Mouse (Mus musculus) liver, embryonic 14.5 days (tissue): ENCODE data around the gene Kng1. TPM values are rescaled to one million over a fixed set of nuclear protein-coding genes. Genes with fewer than 3 reads are reported as not detected.
A peak's percentile ranks its signal among the peaks of the same experiment; 100 is the strongest.

ENCODE experiments used
- ATAC-seq: fragments of 200-750 bp; cut with Nextera tagmentation; 2 replicates; pipeline ENCODE4 v1.8.0; 2017; ENCODE audit warnings: moderate number of reproducible peaks, mild to moderate bottlenecking, moderate library complexity; ENCODE audit not compliant: insufficient read depth
- DNase-seq, 3 experiments: peaks; one replicate each; pipeline ENCODE4 v3.0.0-alpha.2; 2012 to 2013; ENCODE audit warnings: low read depth in 3 of 3, low spot score in 3 of 3
- H3K27ac ChIP-seq: fragments of 300-500 bp; sonication (generic); 2 replicates; pipeline ENCODE4 v1.5.1; 2014; ENCODE audit warnings: moderate library complexity, mild to moderate bottlenecking, control low read depth, inconsistent platforms
- H3K27me3 ChIP-seq: fragments of 300-500 bp; sonication (generic); 2 replicates; pipeline ENCODE4 v1.6.1; 2014; ENCODE audit warnings: mild to moderate bottlenecking, low read length, moderate library complexity; ENCODE audit not compliant: control insufficient read depth, insufficient read depth
- H3K36me3 ChIP-seq: fragments of 300-500 bp; sonication (generic); replicated peaks from 2 replicates; pipeline ENCODE4 v1.6.1; 2014; ENCODE audit warnings: low read depth; ENCODE audit not compliant: control insufficient read depth, insufficient read depth
- H3K4me1 ChIP-seq, 2 experiments: fragments of 200-500 bp in 1 of 2; fragments of 300-500 bp in 1 of 2; sonication (generic) in 1 of 2; replicated peaks; 2 replicates each; pipeline ENCODE4 v1.6.1; 2012 to 2014; ENCODE audit warnings: antibody characterized with exemption in 1 of 2, inconsistent platforms in 1 of 2, low read length in 1 of 2; ENCODE audit not compliant: control insufficient read depth in 2 of 2, insufficient read depth in 2 of 2
- H3K4me2 ChIP-seq: fragments of 300-500 bp; sonication (generic); 2 replicates; pipeline ENCODE4 v1.6.1; 2014; ENCODE audit warnings: low read depth, mild to moderate bottlenecking, control low read depth, moderate library complexity
- H3K4me3 ChIP-seq, 2 experiments: fragments of 200-500 bp in 1 of 2; fragments of 300-500 bp in 1 of 2; sonication (generic) in 1 of 2; 2 replicates each; pipeline ENCODE4 v1.5.1; 2012 to 2014; ENCODE audit warnings: low read depth in 2 of 2, low read length in 2 of 2, mild to moderate bottlenecking in 2 of 2, control low read depth in 1 of 2, inconsistent platforms in 1 of 2, moderate library complexity in 1 of 2; ENCODE audit not compliant: insufficient read depth in 1 of 2
- H3K9ac ChIP-seq: fragments of 300-500 bp; sonication (generic); replicated peaks from 2 replicates; pipeline ENCODE4 v1.6.1; 2014; ENCODE audit warnings: mild to moderate bottlenecking, control low read depth, moderate library complexity
- H3K9me3 ChIP-seq: fragments of 300-500 bp; sonication (generic); 2 replicates; pipeline ENCODE4 v1.6.1; 2016; ENCODE audit warnings: low read length, mixed read lengths; ENCODE audit not compliant: control insufficient read depth
- CTCF ChIP-seq: IDR thresholded peaks from 2 replicates; pipeline ENCODE4 v1.5.1; 2016; ENCODE audit warnings: antibody characterized with exemption, low read depth, control low read depth
- EP300 ChIP-seq: IDR thresholded peaks from 2 replicates; pipeline ENCODE4 v1.6.1; 2016; ENCODE audit warnings: antibody characterized with exemption, low read depth
- whole genome bisulfite sequencing: fragments of 180-500 bp; shearing (Covaris S2); extraction: QIAGEN DNeasy Blood & Tissue Kit; methylation state at CpG from one replicate; pipeline ENCODE4 v1.1.7; 2014; ENCODE audit not compliant: insufficient replicate concordance; 5-methylcytosine and 5-hydroxymethylcytosine counted together
- polyA plus RNA-seq, 2 experiments: library from polyadenylated mRNA; depleted of rRNA in 1 of 2; stranded (reverse) in 1 of 2; unstranded in 1 of 2; fragments of >200 nt; fragmentation: Nextera tagmentation in 1 of 2; extraction: Ambion mirVana in 1 of 2; gene quantifications; 2 replicates each; pipeline versions ENCODE4 v1.2.1 to v1.2.3; 2012 to 2014

Gene Kng1
- polyA plus RNA-seq, 2 experiments: 225 to 583 TPM

- DNase-seq: no peak
- H3K36me3 ChIP-seq: peaks cover 90% of the 10 kb centered on the region
- no peak overlapping the region for H3K4me3 ChIP-seq
- no peak overlapping the region for H3K9ac ChIP-seq
- H3K9me3 ChIP-seq: no peaks in the 10 kb centered on the region
- H3K27me3 ChIP-seq: no peaks in the 10 kb centered on the region
- WGBS: 32% methylated on average over 9 of the region's 9 CpGs
- H3K4me1 ChIP-seq: peaks cover 0 to 2% of the 10 kb centered on the region in 2 experiments; a peak in 2 of 4 replicates
- H3K4me2 ChIP-seq: no peak overlapping the region
- ATAC-seq: no peak
- TF ChIP-seq EP300: no peak
- no peak for TF ChIP-seq CTCF
- no peak overlapping the region for H3K27ac ChIP-seq
Observed at GRCm38 (mm10) chr16:23112861-23113435, 55.3 kb downstream of the Kng1 start.

GRCm38 (mm10) chr16:23113903-23114302 lies 56.2 kb downstream of the Kng1 start:
- ATAC-seq (peak; percentile 36; the same call in 1 of the 2 replicates), DNase-seq (no peak)
- TF ChIP-seq CTCF (no peak), EP300 (no peak)
- no peaks in the 10 kb centered on the region for H3K9me3 ChIP-seq
- no peak overlapping the region for H3K27ac ChIP-seq
- no peak overlapping the region for H3K9ac ChIP-seq
- no peaks in the 10 kb centered on the region for H3K27me3 ChIP-seq
- peaks cover 86% of the 10 kb centered on the region for H3K36me3 ChIP-seq
- no peak overlapping the region for H3K4me2 ChIP-seq
- H3K4me1 ChIP-seq: peaks cover 0 to 2% of the 10 kb centered on the region in 2 experiments; a peak in 2 of 4 replicates
- H3K4me3 ChIP-seq: no peak overlapping the region

- Histone ChIP-seq H3K4me1 (no peaks in the 10 kb centered on the region; a peak in 1 of 4 replicates), H3K9me3 (no peaks in the 10 kb centered on the region), H3K27ac (no peak overlapping the region), H3K27me3 (no peaks in the 10 kb centered on the region), H3K9ac (no peak overlapping the region), H3K4me2 (no peak overlapping the region), H3K36me3 (peaks cover 85% of the 10 kb centered on the region), H3K4me3 (no peak overlapping the region)
- WGBS: 46% methylated on average over 5 of the region's 5 CpGs
- DNase-seq: no peak
- TF ChIP-seq EP300: no peak
- no peak for TF ChIP-seq CTCF
- ATAC-seq: peak; percentile 56; the same call in 1 of the 2 replicates
Observed at GRCm38 (mm10) chr16:23114339-23115171, 56.9 kb downstream of the Kng1 start.

- no peak for ATAC-seq
- TF ChIP-seq CTCF (no peak), EP300 (no peak)
- Histone ChIP-seq H3K27ac (no peak overlapping the region), H3K4me1 (no peaks in the 10 kb centered on the region), H3K36me3 (peaks cover 83% of the 10 kb centered on the region), H3K9ac (no peak overlapping the region), H3K9me3 (no peaks in the 10 kb centered on the region), H3K4me2 (no peak overlapping the region), H3K4me3 (no peak overlapping the region), H3K27me3 (no peaks in the 10 kb centered on the region)
- WGBS: 75% methylated on average over 3 of the region's 3 CpGs
- DNase-seq: no peak
Observed at GRCm38 (mm10) chr16:23115486-23115885, 57.8 kb downstream of the Kng1 start.

- TF ChIP-seq CTCF: no peak
- no peak for TF ChIP-seq EP300
- Histone ChIP-seq H3K27ac (no peak overlapping the region), H3K4me3 (no peak overlapping the region), H3K4me2 (no peak overlapping the region), H3K27me3 (no peaks in the 10 kb centered on the region), H3K9me3 (no peaks in the 10 kb centered on the region), H3K4me1 (no peaks in the 10 kb centered on the region), H3K9ac (no peak overlapping the region), H3K36me3 (peaks cover 81% of the 10 kb centered on the region)
- DNase-seq (no peak), ATAC-seq (no peak)
- WGBS: 59% methylated on average over 4 of the region's 4 CpGs
Observed at GRCm38 (mm10) chr16:23117173-23117572, 59.5 kb downstream of the Kng1 start.
